Mouse (Mus musculus) frontal cortex, adult 2 months (tissue): ENCODE data around the gene Gm26602. TPM values are rescaled to one million over a fixed set of nuclear protein-coding genes. Genes with fewer than 3 reads are reported as not detected.

Source experiments
- DNase-seq, 2 experiments: peaks; one replicate each; pipeline ENCODE4 v3.0.0; 2022; ENCODE audit warnings: low spot score in 1 of 2; ENCODE audit errors: extremely low spot score in 1 of 2
- polyA plus RNA-seq: library from polyadenylated mRNA; depleted of rRNA; stranded (reverse); fragments of >200 nt; gene quantifications from 2 replicates; pipeline ENCODE4 v1.2.3, GENCODE M21; 2012

The Gm26602 gene
- polyA plus RNA-seq, 1 experiment = not detected

DNA sequence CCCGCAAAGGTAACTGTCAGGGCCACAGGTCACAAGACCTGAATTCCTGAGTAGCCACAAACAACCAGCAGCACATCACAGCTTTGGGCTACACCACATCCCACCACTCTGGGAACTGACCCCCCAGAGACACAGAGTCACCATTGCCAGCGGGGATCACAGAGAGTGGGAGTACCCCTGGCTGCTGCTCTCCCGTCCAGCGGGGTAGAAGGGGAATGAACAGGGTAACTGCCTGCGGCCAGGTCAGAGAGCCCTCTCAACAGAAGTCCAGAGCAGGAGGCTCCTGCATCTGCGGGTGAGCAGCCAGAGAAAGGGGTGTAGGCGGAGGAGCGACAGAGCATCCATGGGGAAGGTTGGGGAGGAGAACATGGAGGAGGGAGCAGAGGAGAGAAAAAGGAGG, 5.4 kb downstream of the Gm26602 start:
- DNase-seq = no peak

DNA sequence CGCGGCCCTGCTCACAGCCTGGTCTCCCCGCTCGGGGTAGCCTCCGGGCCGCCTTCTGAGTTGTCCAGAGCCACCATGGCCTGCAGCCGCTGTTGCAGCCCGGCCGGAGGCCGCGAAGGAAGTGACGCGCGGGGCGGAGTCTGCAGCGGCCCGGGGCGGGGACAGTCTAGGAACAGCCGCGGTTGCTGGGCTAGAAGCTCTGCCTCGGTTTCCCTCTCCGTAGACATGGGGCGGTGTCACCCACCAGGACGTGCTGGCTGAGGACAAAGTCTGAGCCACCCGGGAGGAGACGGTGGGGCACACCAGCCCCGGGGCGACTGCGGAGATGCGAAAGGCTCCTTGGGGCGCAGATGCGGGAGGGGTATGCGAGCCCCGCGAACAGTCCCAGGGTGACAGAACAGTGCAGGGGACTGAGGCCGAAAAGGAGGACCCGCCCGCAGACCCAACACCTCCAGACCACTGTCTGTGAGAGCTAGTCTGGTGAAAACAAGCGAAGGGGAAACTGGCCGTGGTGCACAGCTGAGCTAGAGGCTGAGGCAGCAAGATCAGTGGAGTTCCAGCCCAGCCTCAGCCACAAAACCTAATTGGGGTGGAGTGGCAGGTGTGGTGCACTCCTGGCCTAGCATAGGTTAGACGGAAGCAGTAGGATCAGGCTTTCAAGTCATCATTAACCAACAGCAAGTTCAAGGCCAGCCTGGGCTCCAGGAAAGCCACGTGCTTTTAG, 6.3 kb downstream of the Gm26602 start, which contains the start of gene Kiss1r:
Kiss1r (plus strand) TSS at position 164 of the 724 bp plus-strand sequence.
- peak; percentile 55 to 87 for DNase-seq

DNA sequence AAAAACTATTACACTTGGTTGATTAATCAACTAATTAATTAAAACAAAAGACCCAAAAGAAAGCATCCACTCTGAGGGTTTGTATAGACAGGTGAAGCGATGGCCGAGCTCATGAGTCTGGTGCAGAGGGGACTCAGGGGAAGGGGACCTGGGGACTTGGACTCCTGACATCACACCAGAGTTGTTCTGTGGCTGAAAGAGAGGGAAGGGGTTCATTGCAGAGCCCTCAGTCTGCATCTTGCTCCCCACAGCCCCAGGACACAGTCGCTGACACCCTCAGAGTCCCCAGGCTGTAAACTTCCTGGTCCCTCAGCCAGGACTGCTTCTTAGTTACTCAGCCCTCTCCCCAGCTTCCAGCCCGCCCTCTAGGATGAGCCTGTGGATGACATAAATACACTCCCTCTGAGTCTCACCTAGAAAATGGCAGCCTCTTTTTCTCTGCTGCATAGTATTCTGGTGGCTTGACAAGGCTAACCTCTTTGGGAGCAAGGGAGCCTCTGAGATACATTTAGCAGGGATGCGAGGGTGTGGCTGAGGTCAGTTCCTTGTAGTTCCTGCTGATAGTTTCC, 7.0 kb downstream of the Gm26602 start:
- DNase-seq = no peak

DNA sequence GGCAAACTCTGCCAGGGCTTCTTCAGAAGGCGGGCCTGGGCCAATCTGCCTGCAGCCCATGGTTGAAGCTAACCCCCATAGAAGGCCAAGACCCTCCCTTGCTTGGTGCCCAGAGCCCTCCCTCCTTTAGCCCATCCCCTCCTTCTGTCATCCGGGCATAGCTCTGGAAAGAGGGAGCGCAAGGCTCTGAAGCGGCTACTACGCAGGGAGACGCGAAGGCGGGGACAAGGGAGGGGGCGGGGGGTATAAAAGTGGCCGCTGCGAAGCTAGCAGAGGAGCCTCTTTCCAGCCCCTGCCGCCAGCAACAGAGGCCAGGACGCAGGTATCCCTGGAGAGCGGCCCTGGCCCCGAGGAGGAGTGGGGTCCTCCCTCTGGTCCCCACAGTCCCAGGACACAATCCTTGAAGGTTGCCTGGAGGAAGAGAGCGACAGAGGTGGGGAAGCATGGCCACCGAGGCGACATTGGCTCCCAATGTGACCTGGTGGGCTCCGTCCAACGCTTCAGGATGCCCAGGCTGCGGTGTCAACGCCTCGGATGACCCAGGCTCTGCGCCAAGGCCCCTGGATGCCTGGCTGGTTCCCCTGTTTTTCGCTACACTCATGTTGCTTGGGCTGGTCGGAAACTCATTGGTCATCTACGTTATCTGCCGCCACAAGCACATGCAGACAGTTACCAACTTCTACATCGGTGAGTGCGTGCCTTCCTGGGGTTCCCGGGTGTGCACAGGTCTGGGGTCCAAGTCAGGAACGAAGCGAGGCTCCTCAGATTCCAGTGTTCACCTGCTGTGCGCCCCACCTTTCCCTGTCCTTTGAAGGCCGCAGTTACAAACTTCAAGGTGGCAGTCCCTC, 7.8 kb downstream of the Gm26602 start:
- DNase-seq = no peak

DNA sequence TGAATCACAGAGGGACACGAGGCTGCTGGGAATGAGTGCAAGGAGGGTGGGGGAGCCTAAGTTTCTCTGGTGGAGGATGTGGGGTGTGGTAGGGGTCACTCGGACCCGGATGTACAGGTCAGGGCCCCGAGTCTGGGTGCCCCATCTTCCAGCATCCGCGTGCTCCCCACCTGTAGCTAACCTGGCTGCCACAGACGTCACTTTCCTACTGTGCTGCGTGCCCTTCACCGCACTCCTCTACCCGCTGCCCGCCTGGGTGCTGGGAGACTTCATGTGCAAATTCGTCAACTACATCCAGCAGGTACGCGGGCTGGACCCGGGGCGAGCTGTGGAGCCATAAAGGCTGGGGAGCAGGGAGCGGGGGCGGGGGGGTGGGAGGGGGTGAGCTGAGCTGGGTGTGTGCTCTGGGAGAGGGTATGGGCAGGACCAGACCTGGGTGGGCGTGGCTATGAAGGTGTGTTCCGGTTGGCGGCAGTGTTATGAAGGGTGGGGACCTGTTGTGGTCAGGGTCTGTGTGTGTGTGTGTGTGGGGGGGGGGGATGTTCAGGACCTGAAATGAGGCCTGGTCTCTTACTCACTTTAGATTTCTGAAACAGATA, 8.7 kb downstream of the Gm26602 start:
- DNase-seq = no peak

DNA sequence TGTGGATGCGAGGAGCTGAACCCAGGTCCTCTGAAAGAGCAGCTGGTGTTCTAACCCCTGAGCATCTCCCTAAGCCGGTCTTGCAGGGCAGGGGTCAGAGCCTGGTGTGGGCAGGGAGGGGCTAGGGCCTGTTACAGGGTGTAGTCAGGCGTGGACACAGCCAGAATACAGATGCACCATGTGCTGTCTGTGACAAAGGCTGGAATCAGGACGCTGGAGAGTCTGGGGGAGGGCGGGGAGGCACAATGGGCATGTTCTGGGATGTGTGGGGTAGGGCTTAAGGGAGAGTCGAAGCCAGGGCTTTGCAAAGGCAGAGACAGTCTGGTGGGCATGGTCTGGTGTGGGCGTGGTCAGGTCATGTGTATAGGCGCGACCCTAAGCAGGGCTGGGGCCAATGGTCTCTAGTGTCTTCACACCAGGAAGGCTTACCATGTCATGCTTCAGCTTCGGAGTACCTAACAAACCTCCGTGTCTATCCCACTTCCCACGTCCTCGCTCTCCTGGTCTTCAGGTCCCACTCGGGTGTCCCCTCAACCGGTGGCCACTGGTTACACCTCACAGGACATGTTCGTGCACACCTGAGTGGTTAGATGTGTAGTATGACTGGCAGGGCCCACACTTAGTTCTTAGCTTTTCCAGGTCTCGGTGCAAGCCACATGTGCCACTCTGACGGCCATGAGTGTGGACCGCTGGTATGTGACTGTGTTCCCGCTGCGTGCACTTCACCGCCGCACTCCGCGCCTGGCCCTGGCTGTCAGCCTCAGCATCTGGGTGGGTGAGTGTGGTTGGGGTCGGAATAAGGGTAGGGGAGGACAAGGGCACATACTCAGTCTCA, 9.6 kb downstream of the Gm26602 start:
- DNase-seq = no peak

DNA sequence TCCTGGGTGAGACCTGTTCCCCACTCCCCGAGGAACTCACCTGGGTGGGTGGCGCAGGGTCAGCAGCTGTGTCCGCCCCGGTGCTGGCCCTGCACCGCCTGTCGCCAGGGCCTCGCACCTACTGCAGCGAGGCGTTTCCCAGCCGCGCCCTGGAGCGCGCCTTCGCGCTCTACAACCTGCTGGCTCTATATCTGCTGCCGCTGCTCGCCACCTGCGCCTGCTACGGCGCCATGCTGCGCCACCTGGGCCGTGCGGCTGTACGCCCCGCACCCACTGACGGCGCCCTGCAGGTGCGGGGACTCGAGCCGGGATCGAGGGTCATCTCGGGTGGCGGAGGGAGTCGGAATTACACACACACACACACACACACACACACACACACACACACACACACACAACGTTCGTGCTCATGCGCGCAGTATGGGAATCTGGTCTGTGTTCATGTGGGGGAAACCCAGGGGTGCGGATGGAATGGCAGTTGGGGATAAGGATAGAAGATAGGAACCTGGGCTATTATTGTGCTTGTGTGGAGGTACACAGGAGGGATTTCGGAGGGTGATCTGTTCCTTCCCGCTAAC, 10.4 kb downstream of the Gm26602 start, which contains the start of gene R3hdm4:
R3hdm4 (minus strand) TSS at position 251 of the 578 bp plus-strand sequence.
- DNase-seq = no peak

DNA sequence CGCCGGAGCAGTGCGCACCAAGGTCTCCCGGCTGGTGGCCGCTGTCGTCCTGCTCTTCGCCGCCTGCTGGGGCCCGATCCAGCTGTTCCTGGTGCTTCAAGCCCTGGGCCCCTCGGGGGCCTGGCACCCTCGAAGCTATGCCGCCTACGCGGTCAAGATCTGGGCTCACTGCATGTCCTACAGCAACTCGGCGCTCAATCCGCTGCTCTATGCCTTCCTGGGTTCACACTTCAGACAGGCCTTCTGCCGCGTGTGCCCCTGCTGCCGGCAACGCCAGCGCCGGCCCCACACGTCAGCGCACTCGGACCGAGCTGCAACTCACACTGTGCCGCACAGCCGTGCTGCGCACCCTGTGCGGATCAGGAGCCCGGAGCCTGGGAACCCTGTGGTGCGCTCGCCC, 10.9 kb downstream of the Gm26602 start:
- DNase-seq = no peak

DNA sequence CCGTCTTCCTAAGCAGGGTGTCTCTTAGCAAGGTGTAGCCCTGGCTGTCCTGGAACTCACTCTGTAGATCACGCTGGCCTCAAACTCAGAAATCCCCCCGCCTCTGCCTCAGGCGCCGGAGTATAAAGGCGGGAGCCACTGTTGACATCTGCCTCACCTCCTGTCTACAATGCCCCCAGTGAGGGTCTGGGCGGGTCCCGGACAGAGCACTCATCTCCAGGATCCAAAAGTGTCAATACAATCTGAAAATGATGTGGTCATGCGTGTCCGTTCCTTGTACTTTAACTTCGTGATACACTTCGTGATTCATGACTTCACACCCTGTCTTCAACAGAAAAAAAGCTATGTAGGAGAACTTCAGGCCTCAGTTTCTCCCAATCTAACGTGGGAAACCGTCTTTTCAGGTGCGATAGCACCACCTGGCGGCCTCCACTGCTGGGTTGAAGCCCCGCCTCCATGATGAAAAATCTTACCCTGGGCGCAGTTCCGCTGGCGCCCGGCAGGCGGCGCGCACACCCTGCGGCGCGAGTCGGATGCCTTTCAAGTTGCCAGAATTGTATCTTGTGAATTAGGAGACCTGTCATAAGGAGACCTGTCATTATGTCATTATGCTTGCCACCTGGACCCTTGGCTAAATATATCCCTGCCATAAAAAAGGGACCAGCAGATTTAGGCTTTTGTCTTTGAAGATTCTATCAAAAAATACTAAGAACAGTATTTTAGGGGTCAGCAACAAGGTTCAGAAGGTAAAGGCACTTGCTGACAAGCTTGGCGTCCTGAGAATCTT, 14.5 kb downstream of the Gm26602 start:
- DNase-seq = peak; percentile 84 to 99

DNA sequence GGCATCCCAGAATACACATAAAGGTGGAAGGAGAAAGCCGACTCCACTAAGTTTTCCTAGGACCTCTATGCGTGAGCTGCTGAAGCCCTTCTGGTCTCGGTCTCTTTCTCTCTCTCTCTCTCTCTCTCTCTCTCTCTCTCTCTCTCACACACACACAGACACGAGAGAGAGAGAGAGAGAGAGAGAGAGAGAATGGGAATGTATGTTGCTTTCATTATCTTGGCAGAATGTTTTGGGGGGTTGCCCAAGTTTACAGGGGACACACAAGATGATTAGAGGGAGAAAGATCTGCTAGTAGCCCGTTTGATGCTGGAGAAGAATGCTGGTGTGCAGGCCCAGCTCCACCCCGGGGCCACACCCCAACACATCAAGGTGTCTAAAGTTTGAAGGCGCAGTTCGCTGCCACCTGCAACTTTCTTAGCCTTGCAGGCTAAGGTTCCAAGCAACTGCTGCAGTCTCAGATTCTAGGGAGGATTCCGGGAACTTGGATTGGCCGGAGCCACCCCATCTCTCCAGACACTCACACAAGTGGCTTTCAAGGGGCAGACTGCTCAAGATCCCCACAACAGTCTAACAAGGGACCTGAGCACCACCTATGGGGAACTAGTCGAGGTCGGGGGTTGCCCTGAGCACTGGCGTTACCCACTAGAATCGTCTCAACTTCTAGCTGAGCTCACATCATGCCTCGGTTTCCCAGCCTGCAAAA, 15.3 kb downstream of the Gm26602 start:
- no peak for DNase-seq

DNA sequence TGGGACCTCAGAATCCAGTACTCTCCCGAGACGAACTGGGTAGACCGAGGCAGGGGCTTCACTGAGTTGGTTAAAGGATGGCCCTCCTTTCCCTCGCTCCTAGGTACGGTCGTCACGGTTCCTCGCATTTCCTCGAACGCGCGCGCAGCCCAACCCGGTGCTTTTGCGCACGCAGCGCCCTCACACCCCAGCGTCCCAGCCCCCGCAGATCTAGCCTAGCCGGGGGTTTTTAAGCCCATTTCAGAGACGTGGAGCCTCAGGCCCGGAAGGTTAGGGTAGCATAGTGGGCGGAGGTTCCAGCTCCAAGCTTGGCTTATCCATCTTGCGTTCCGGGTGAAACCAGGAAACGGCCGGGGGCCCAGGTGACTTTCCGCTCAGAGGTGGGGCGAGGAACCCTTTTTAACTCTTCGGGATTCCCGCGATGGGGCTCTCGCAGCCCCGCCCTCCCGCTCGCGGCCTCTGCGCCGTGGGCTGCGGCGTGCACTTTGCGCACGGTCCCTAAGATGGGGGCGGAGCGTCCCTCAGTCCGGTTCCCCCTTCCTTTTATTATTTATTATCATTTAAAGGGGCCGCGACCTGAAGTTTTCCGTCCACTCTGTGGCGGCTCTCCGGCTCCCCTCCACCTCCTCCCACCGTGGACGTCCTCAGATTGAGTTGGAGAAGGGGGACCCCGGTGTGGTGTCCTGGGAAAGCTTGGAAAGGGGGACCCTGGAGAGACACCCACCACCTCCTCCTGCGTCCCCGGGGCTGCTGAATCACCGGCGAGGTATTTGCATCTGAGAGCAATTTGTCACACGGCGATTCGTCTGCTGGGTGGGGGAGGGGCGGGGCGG, 16.1 kb downstream of the Gm26602 start, which contains the start of gene Arid3a:
Arid3a (plus strand) TSS at position 553 of the 833 bp plus-strand sequence.
- DNase-seq = peak; percentile 74 to 90

DNA sequence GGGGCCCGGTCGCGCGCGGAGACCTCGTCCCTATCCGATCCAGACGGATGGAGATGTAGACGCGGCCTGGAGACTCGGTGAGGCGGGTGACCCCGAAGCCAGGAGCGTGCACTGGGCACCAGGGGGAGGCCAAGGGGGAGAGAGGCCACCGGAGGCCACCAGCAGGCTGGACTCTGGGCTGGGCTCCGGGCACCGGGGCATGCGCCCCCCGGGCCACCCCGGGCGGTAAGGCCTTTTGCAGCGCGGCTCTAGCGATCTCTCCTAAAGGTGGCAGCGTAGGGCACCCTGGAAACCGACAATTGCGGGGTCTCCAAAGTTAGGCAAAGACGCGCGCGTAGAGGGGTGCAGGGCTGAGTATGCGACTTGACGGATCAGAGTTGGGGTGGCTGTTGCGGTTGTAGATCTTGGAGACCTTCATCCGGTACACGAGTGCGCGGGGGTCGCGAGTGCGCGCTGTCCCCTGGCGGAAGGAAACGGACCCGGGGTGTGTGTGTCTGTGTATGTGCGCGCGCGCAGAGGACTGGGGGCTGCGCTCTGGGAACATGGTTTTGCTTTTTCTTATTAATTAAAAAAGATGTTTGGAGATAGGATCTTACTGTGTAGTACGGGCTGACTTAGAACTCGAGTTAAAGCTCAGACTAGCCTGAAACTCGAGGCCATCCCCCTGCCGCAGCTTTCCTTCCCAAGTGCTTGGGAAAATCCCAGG, 16.8 kb downstream of the Gm26602 start:
- peak in 1 of 2 experiments; percentile 42 for DNase-seq

DNA sequence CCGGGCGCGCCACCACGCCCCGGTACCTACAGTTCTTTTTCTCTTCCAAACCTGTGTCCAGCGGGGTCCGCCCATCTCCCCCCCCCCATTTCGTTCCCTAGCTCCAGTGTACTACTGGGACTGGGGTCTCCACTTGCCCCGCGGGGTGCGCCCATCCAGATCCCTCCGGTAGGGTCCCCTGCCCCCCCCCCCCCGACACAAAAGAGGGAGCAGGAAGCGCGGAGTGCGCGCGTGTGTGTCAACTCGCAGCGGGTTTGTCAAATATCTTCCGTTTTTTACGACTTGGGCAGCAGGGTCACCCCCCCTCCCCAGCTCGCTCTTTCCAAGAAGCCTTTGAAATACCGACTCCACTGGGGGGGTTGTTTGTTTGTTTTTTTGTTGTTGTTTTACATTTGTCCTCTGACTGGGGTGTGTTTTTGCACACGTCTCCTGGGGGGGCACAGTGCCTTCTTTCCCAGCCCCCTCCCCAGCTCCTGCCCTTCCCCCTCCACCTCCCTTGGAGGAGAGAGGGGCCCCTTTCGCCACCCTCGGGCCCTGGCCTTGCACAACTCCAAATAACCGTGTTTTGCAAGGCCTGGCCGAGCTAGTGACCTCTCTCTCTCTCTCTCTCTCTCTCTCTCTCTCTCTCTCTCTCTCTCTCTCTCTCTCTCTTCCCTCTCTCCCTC, 17.5 kb downstream of the Gm26602 start:
- DNase-seq = no peak

DNA sequence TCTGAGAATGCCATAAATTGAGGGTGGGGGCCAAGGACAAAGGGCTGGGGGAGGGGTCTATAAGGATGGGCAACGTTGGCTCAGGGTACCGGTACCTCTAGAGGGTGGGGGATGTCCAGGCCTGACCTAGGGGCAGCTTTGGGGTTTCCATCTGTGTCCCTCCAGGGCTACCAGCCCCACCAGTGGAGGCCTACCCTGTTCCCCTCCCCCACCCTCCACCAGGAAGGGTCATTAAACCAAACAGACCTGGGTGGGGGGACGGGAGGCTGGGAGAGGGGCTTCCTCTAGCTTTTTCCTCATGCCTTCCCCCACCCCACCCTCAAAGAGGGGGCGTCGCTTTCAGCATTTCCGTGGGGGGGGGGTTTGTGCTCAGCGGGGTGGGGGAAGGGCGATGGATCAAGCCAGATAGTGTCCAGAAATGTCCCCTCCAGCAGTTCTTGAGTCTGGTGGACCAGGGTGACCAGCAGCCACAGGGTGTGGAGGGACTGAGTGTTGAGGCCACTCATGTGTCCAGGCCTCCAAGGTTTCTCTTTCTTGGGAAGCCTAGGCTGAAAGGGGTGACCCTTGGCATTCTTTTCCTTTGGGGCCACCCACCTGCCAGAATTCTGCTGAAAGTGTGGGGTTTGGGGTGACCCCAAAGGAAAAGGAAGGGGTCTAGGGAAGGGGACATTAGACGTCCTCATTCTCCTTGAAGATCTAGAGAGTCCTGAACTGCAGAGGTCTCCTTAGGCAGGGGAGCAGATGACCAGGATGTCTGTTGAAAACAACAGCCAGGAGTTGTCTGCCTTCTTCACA, 18.4 kb downstream of the Gm26602 start:
- no peak for DNase-seq
